Mouse (Mus musculus) heart, adult 11 months (tissue): Measurements from ENCODE around the gene Psme2b.

Source experiments
- DNase-seq: peaks from one replicate; pipeline ENCODE4 v3.0.0; 2022

Gene Psme2b

DNA sequence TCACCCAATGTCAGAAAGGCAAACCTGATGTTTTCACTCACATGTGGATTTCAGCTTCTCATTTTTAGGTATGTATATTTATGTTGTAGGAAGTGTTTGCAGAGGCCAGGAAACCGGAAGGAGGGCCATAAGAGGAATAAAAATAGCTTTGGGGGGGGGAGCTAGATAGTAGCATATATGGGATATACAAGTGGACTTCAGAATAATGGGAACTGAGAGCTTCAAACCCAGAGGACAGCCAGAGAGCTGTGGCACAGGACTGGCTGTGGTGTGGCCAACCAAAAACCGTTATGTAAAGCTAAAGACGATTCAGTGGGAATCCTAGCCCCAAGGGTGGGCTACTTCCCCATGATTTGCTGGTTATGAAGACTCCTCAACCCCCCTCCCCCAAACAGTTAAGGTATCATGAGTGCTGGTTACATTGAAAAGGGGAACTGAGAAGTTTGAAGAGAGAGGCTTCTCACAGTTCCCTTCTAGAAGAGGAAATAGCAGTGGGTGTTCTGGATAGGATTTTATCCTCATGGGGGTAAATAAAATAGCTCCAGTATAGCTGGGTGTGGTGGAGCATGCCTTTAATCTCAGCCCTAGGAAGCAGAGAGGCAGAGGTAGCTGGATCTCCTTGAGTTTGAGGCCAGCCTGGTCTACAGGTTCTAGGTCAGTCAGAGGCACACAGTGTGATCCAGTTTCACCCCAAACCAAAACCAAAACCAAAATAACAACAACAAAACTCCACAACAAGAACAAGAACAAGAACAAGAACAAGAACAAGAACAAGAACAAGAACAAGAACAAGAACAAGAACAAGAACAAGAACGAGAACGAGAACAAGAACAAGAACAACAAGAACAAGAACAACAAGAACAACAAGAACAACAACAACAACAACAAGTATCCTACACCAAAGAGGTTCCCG is 45.1 kb downstream of the Psme2b start:
- DNase-seq, result peak; percentile 91

DNA sequence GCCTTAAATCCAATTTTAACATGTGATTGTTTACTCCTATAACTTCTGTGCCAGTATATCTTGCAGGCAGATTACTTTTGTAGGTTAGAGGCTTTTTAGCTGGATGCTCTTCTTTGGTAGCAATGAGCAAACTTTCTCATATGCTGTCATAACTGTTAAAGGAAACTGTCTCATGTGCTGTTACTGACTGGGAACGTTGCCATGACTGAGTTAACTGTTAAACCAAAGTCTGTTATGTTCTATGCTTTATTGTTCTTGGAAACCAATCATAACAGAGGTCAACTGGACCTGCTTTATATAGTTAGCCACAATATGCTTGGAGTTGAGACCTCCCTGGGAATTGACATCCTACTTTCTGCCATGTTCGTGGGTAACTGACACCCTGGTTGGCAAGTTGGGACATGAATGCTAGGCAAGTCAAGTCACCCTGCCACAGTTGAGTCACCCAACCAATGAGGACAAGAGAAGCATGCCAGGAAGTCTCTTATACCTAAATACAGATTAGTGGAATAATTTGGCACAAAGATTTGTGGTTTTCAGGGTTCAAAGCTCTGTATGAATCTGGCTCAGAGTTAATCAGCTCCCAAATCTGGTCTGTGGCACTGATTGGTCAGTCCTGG is 47.1 kb downstream of the Psme2b start:
- DNase-seq, result no peak
